Mouse (Mus musculus): Measurements from ENCODE around the gene Osbpl10.
"Not testable (repeated sequence)": the region's sequence is repeated elsewhere in the genome, so short reads cannot be mapped to it uniquely, and the experiment has no call there.

Osbpl10 gene

GRCm38 (mm10) chr9:115021419-115021818 lies 43.0 kb downstream of the Osbpl10 start:
- in situ Hi-C loops (cut with MboI; ENCODE audit: low pct_unique_long_range_greater_than_20kb in 1 of 2, low sequenced_read_pairs in 2 of 2, unreplicated experiment in 1 of 2), result no loop called here

GRCm38 (mm10) chr9:115023137-115023536 lies 44.8 kb downstream of the Osbpl10 start:
- in situ Hi-C loops (cut with MboI; ENCODE audit: low pct_unique_long_range_greater_than_20kb in 1 of 2, low sequenced_read_pairs in 2 of 2, unreplicated experiment in 1 of 2), result no loop called here

GRCm38 (mm10) chr9:115023708-115024383 lies 45.5 kb downstream of the Osbpl10 start:
- in situ Hi-C loops (cut with MboI; ENCODE audit: low pct_unique_long_range_greater_than_20kb in 1 of 2, low sequenced_read_pairs in 2 of 2, unreplicated experiment in 1 of 2), result no loop called here

- in situ Hi-C loops (cut with MboI; ENCODE audit: low pct_unique_long_range_greater_than_20kb in 1 of 2, low sequenced_read_pairs in 2 of 2, unreplicated experiment in 1 of 2), result no loop called here
These were observed 50.9 kb downstream of the Osbpl10 start for GRCm38 (mm10) chr9:115029307-115029706.

- in situ Hi-C loops (cut with MboI; ENCODE audit: low pct_unique_long_range_greater_than_20kb in 1 of 2, low sequenced_read_pairs in 2 of 2, unreplicated experiment in 1 of 2), result no loop called here
These were observed 52.2 kb downstream of the Osbpl10 start for GRCm38 (mm10) chr9:115030581-115030980.

GRCm38 (mm10) chr9:115031046-115031445 lies 52.7 kb downstream of the Osbpl10 start:
- in situ Hi-C loops (cut with MboI; ENCODE audit: low pct_unique_long_range_greater_than_20kb in 1 of 2, low sequenced_read_pairs in 2 of 2, unreplicated experiment in 1 of 2), result not testable (repeated sequence)

GRCm38 (mm10) chr9:115032786-115033185 lies 54.4 kb downstream of the Osbpl10 start:
- in situ Hi-C loops (cut with MboI; ENCODE audit: low pct_unique_long_range_greater_than_20kb in 1 of 2, low sequenced_read_pairs in 2 of 2, unreplicated experiment in 1 of 2), result no loop called here

GRCm38 (mm10) chr9:115034271-115034670 lies 55.9 kb downstream of the Osbpl10 start:
- in situ Hi-C loops (cut with MboI; ENCODE audit: low pct_unique_long_range_greater_than_20kb in 1 of 2, low sequenced_read_pairs in 2 of 2, unreplicated experiment in 1 of 2), result no loop called here

GRCm38 (mm10) chr9:115034788-115035187 lies 56.4 kb downstream of the Osbpl10 start:
- in situ Hi-C loops (cut with MboI; ENCODE audit: low pct_unique_long_range_greater_than_20kb in 1 of 2, low sequenced_read_pairs in 2 of 2, unreplicated experiment in 1 of 2), result no loop called here

- in situ Hi-C loops (cut with MboI; ENCODE audit: low pct_unique_long_range_greater_than_20kb in 1 of 2, low sequenced_read_pairs in 2 of 2, unreplicated experiment in 1 of 2), result no loop called here
These were observed 59.8 kb downstream of the Osbpl10 start for GRCm38 (mm10) chr9:115038215-115038614.

- in situ Hi-C loops (cut with MboI; ENCODE audit: low pct_unique_long_range_greater_than_20kb in 1 of 2, low sequenced_read_pairs in 2 of 2, unreplicated experiment in 1 of 2), result no loop called here
These were observed 60.3 kb downstream of the Osbpl10 start for GRCm38 (mm10) chr9:115038686-115039085.

- in situ Hi-C loops (cut with MboI; ENCODE audit: low pct_unique_long_range_greater_than_20kb in 1 of 2, low sequenced_read_pairs in 2 of 2, unreplicated experiment in 1 of 2), result no loop called here
These were observed 60.9 kb downstream of the Osbpl10 start for GRCm38 (mm10) chr9:115039245-115039644.

- in situ Hi-C loops (cut with MboI; ENCODE audit: low pct_unique_long_range_greater_than_20kb in 1 of 2, low sequenced_read_pairs in 2 of 2, unreplicated experiment in 1 of 2), result no loop called here
These were observed 64.2 kb downstream of the Osbpl10 start for GRCm38 (mm10) chr9:115042571-115042970.

GRCm38 (mm10) chr9:115042971-115043706 lies 64.8 kb downstream of the Osbpl10 start:
- in situ Hi-C loops (cut with MboI; ENCODE audit: low pct_unique_long_range_greater_than_20kb in 1 of 2, low sequenced_read_pairs in 2 of 2, unreplicated experiment in 1 of 2), result no loop called here

- in situ Hi-C loops (cut with MboI; ENCODE audit: low pct_unique_long_range_greater_than_20kb in 1 of 2, low sequenced_read_pairs in 2 of 2, unreplicated experiment in 1 of 2), result no loop called here
These were observed 65.8 kb downstream of the Osbpl10 start for GRCm38 (mm10) chr9:115043881-115044770.

- in situ Hi-C loops (cut with MboI; ENCODE audit: low pct_unique_long_range_greater_than_20kb in 1 of 2, low sequenced_read_pairs in 2 of 2, unreplicated experiment in 1 of 2), result no loop called here
These were observed 66.9 kb downstream of the Osbpl10 start for GRCm38 (mm10) chr9:115045087-115045800.

- in situ Hi-C loops (cut with MboI; ENCODE audit: low pct_unique_long_range_greater_than_20kb in 1 of 2, low sequenced_read_pairs in 2 of 2, unreplicated experiment in 1 of 2), result no loop called here
These were observed 68.3 kb downstream of the Osbpl10 start for GRCm38 (mm10) chr9:115046701-115047100.

GRCm38 (mm10) chr9:115048340-115048739 lies 70.0 kb downstream of the Osbpl10 start:
- in situ Hi-C loops (cut with MboI; ENCODE audit: low pct_unique_long_range_greater_than_20kb in 1 of 2, low sequenced_read_pairs in 2 of 2, unreplicated experiment in 1 of 2), result no loop called here
